Mouse (Mus musculus) kidney, embryonic 16.5 days (tissue): ENCODE results near the gene Apoa1. TPM values are rescaled to one million over a fixed set of nuclear protein-coding genes. Genes with fewer than 3 reads are reported as not detected.

Source experiments
- ATAC-seq: fragments of 200-750 bp; cut with Nextera tagmentation; 2 replicates; pipeline ENCODE4 v1.8.0; 2017; ENCODE audit warnings: moderate TSS enrichment; ENCODE audit not compliant: low FRiP score, low TSS enrichment
- H3K27ac ChIP-seq: fragments of 300-500 bp; sonication (generic); 2 replicates; pipeline ENCODE4 v1.5.1; 2014; ENCODE audit warnings: low read length
- H3K27me3 ChIP-seq: fragments of 300-500 bp; sonication (generic); 2 replicates; pipeline ENCODE4 v1.6.1; 2014; ENCODE audit warnings: low read length, control low read depth, mixed read lengths; ENCODE audit not compliant: insufficient read depth
- H3K36me3 ChIP-seq: fragments of 300-500 bp; sonication (generic); 2 replicates; pipeline ENCODE4 v1.6.1; 2014; ENCODE audit warnings: low read length, control low read depth, mixed read lengths; ENCODE audit not compliant: insufficient read depth
- H3K4me1 ChIP-seq: fragments of 300-500 bp; sonication (generic); 2 replicates; pipeline ENCODE4 v1.6.1; 2014; ENCODE audit warnings: low read length, control low read depth, mixed read lengths; ENCODE audit not compliant: insufficient read depth
- H3K4me2 ChIP-seq: fragments of 300-500 bp; sonication (generic); replicated peaks from 2 replicates; pipeline ENCODE4 v1.6.1; 2014; ENCODE audit warnings: low read depth, low read length
- H3K4me3 ChIP-seq: fragments of 300-500 bp; sonication (generic); 2 replicates; pipeline ENCODE4 v1.5.1; 2014; ENCODE audit warnings: mild to moderate bottlenecking, low read length
- H3K9ac ChIP-seq: fragments of 300-500 bp; sonication (generic); replicated peaks from 2 replicates; pipeline ENCODE4 v1.6.1; 2014; ENCODE audit warnings: low read length
- H3K9me3 ChIP-seq: fragments of 300-500 bp; sonication (generic); 2 replicates; pipeline ENCODE4 v1.6.1; 2016; ENCODE audit warnings: low read length, control low read depth
- WGBS: fragments of 180-500 bp; shearing (Covaris S2); extraction: QIAGEN DNeasy Blood & Tissue Kit; methylation state at CpG from one replicate; pipeline ENCODE4 v1.1.7; 2014; 5-methylcytosine and 5-hydroxymethylcytosine counted together
- polyA plus RNA-seq: library from polyadenylated mRNA; unstranded; fragments of >200 nt; fragmentation: Nextera tagmentation; extraction: Ambion mirVana; gene quantifications from 2 replicates; pipeline ENCODE4 v1.2.1, GENCODE M21; 2015

Gene Apoa1
- polyA plus RNA-seq = 13.6 and 19.3 TPM in 2 replicates

GRCm38 (mm10) chr9:46228491-46228890 lies at the start of gene Apoa1:
Gene Apoa1 (plus strand): TSS chr9:46228580.
- WGBS = 50% methylated on average over 9 of the region's 9 CpGs
- ATAC-seq = no peak
- Histone ChIP-seq H3K27ac (no peak within 1 kb of the TSS), H3K9me3 (no peaks in the 10 kb centered on the region), H3K4me3 (no peak within 1 kb of the TSS), H3K4me1 (peaks cover 9% of the 10 kb centered on the region), H3K4me2 (no peak within 1 kb of the TSS), H3K27me3 (no peaks in the 10 kb centered on the region), H3K9ac (no peak within 1 kb of the TSS), H3K36me3 (no peaks in the 10 kb centered on the region)

- Histone ChIP-seq H3K9me3 (no peaks in the 10 kb centered on the region), H3K27me3 (no peaks in the 10 kb centered on the region), H3K9ac (no peak overlapping the region), H3K4me2 (no peak overlapping the region), H3K27ac (no peak overlapping the region), H3K4me1 (peaks cover 15% of the 10 kb centered on the region), H3K4me3 (no peak overlapping the region), H3K36me3 (peaks cover 11% of the 10 kb centered on the region; the same call in 1 of the 2 replicates)
- 83% methylated on average over 9 of the region's 9 CpGs for WGBS
- ATAC-seq = no peak
These were observed 49.8 kb upstream of the Apoa1 start for GRCm38 (mm10) chr9:46178595-46178994.

- ATAC-seq = no peak
- Histone ChIP-seq H3K27ac (no peak overlapping the region), H3K36me3 (peaks cover 11% of the 10 kb centered on the region; the same call in 1 of the 2 replicates), H3K4me3 (no peak overlapping the region), H3K4me1 (peaks cover 12% of the 10 kb centered on the region), H3K9me3 (no peaks in the 10 kb centered on the region), H3K27me3 (no peaks in the 10 kb centered on the region), H3K9ac (no peak overlapping the region), H3K4me2 (no peak overlapping the region)
- WGBS = 60% methylated on average over 8 of the region's 8 CpGs
These were observed 47.1 kb upstream of the Apoa1 start for GRCm38 (mm10) chr9:46181297-46181696.

GRCm38 (mm10) chr9:46184542-46184941 lies 43.8 kb upstream of the Apoa1 start:
- 43% methylated on average over 5 of the region's 5 CpGs for WGBS
- no peaks in the 10 kb centered on the region for H3K27me3 ChIP-seq
- no peak overlapping the region for H3K9ac ChIP-seq
- H3K36me3 ChIP-seq = 0 out of 2 replicates have a peak, but pooled peaks cover 2% of the 10 kb centered on the region
- H3K27ac ChIP-seq = peak overlapping the region; percentile 78
- no peak overlapping the region for H3K4me3 ChIP-seq
- peaks cover 11% of the 10 kb centered on the region; the same call in 1 of the 2 replicates for H3K4me1 ChIP-seq
- H3K4me2 ChIP-seq = no peak overlapping the region
- ATAC-seq = peak; percentile 54; the same call in 1 of the 2 replicates
- no peaks in the 10 kb centered on the region for H3K9me3 ChIP-seq

GRCm38 (mm10) chr9:46185191-46185590 lies 43.2 kb upstream of the Apoa1 start:
- Histone ChIP-seq H3K9ac (no peak overlapping the region), H3K4me2 (no peak overlapping the region), H3K9me3 (no peaks in the 10 kb centered on the region), H3K36me3 (0 out of 2 replicates have a peak, but pooled peaks cover 2% of the 10 kb centered on the region), H3K4me3 (no peak overlapping the region), H3K27ac (peak overlapping the region; percentile 78; the same call in 1 of the 2 replicates), H3K4me1 (peaks cover 11% of the 10 kb centered on the region; the same call in 1 of the 2 replicates), H3K27me3 (no peaks in the 10 kb centered on the region)
- 0 out of 2 replicates have a peak, but pooled peaks have one; percentile 39 for ATAC-seq
- WGBS = 50% methylated on average over 2 of the region's 2 CpGs

GRCm38 (mm10) chr9:46186387-46186786 lies 42.0 kb upstream of the Apoa1 start:
- Histone ChIP-seq H3K4me1 (peaks cover 11% of the 10 kb centered on the region; the same call in 1 of the 2 replicates), H3K4me3 (no peak overlapping the region), H3K9ac (no peak overlapping the region), H3K4me2 (no peak overlapping the region), H3K9me3 (no peaks in the 10 kb centered on the region), H3K36me3 (0 out of 2 replicates have a peak, but pooled peaks cover 2% of the 10 kb centered on the region), H3K27ac (no peak overlapping the region), H3K27me3 (no peaks in the 10 kb centered on the region)
- WGBS = 74% methylated on average over 1 of the region's 1 CpGs
- ATAC-seq = no peak

GRCm38 (mm10) chr9:46188370-46188769 lies 40.0 kb upstream of the Apoa1 start:
- WGBS = 83% methylated on average over 4 of the region's 4 CpGs

GRCm38 (mm10) chr9:46188956-46189355 lies 39.4 kb upstream of the Apoa1 start:
- Histone ChIP-seq H3K4me2 (no peak overlapping the region), H3K36me3 (0 out of 2 replicates have a peak, but pooled peaks cover 2% of the 10 kb centered on the region), H3K9me3 (no peaks in the 10 kb centered on the region), H3K4me3 (no peak overlapping the region), H3K4me1 (peaks cover 9% of the 10 kb centered on the region; the same call in 1 of the 2 replicates), H3K9ac (no peak overlapping the region), H3K27ac (no peak overlapping the region), H3K27me3 (no peaks in the 10 kb centered on the region)
- no peak for ATAC-seq
- 70% methylated on average over 5 of the region's 5 CpGs for WGBS

More at GRCm38 (mm10) chr9:46188370-46188769, 40.0 kb upstream of the Apoa1 start:
- H3K9ac ChIP-seq = no peak overlapping the region
- H3K27ac ChIP-seq = no peak overlapping the region
- H3K36me3 ChIP-seq = 0 out of 2 replicates have a peak, but pooled peaks cover 2% of the 10 kb centered on the region
- H3K4me1 ChIP-seq = peaks cover 11% of the 10 kb centered on the region; the same call in 1 of the 2 replicates
- H3K4me3 ChIP-seq = no peak overlapping the region
- no peaks in the 10 kb centered on the region for H3K9me3 ChIP-seq
- no peaks in the 10 kb centered on the region for H3K27me3 ChIP-seq
- H3K4me2 ChIP-seq = no peak overlapping the region
- ATAC-seq = no peak

GRCm38 (mm10) chr9:46189381-46189780 lies 39.0 kb upstream of the Apoa1 start:
- 85% methylated on average over 10 of the region's 10 CpGs for WGBS
- H3K36me3 ChIP-seq = peaks cover 6% of the 10 kb centered on the region; the same call in 1 of the 2 replicates
- H3K4me2 ChIP-seq = no peak overlapping the region
- H3K27me3 ChIP-seq = no peaks in the 10 kb centered on the region
- no peak overlapping the region for H3K9ac ChIP-seq
- peaks cover 5% of the 10 kb centered on the region; the same call in 1 of the 2 replicates for H3K4me1 ChIP-seq
- ATAC-seq = no peak
- H3K9me3 ChIP-seq = no peaks in the 10 kb centered on the region
- H3K27ac ChIP-seq = no peak overlapping the region
- no peak overlapping the region for H3K4me3 ChIP-seq

- H3K4me3 ChIP-seq = no peak overlapping the region
- H3K9me3 ChIP-seq = no peaks in the 10 kb centered on the region
- H3K27me3 ChIP-seq = no peaks in the 10 kb centered on the region
- ATAC-seq = no peak
- H3K4me2 ChIP-seq = no peak overlapping the region
- 47% methylated on average over 8 of the region's 8 CpGs for WGBS
- peaks cover 22% of the 10 kb centered on the region for H3K36me3 ChIP-seq
- H3K27ac ChIP-seq = no peak overlapping the region
- H3K4me1 ChIP-seq = no peaks in the 10 kb centered on the region
- H3K9ac ChIP-seq = no peak overlapping the region
These were observed 37.1 kb upstream of the Apoa1 start for GRCm38 (mm10) chr9:46191234-46191633.
